Mouse (Mus musculus) G1E-ER4 (cell line): Measurements from ENCODE around the gene Snrnp25. TPM values are rescaled to one million over a fixed set of nuclear protein-coding genes. Genes with fewer than 3 reads are reported as not detected.

Experiments
- GATA1 ChIP-seq: IDR thresholded peaks from one replicate; pipeline ENCODE4 v1.8.0; 2012; ENCODE audit warnings: low read length, inconsistent platforms
- polyA plus RNA-seq: library from polyadenylated mRNA; stranded (reverse); fragments of >175 nt; gene quantifications from 2 replicates; pipeline ENCODE4 v1.2.3, GENCODE M21; 2012

Snrnp25 gene
- polyA plus RNA-seq, 1 experiment: 88.1 TPM

DNA sequence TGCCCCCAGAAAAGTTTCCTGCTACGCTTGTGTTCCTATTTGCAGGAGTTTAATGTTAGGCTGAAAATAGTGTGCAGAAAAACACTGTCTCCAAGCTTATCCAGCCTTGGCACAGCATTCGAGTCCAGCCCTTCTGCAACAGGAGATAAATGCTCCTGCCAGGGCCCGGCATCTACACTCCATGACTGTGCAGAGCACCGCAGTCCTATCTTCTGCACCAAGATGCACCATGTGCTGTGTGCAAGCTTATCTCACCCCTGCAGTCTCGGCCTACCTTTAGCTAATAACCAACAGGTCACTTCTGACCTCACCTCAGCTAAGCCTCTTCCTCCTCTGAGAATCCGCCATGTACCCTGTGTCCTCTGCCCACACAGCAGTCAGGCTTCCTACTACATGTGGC lies 40.4 kb downstream of the Snrnp25 start:
- TF ChIP-seq GATA1: peak; percentile 96

DNA sequence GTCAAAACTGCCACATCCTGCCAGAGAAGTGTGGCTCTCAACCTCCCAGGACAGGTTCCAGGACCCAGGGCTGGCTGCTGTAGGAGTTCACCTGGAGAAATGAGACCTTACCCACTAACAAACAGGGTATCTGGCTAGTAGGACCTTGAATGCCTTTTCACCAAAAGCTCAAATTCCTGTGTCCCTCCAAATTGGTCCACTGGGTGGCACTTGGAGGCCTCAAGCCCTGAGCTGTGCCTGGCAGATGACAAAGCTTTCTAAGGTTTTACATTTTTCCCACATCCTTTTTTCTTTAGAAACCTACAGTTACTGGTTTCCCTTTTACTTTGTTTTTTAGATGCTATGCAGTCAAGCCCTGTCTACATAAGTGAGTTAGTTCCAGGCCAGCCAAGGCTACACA lies 41.9 kb downstream of the Snrnp25 start:
- TF ChIP-seq GATA1: no peak

DNA sequence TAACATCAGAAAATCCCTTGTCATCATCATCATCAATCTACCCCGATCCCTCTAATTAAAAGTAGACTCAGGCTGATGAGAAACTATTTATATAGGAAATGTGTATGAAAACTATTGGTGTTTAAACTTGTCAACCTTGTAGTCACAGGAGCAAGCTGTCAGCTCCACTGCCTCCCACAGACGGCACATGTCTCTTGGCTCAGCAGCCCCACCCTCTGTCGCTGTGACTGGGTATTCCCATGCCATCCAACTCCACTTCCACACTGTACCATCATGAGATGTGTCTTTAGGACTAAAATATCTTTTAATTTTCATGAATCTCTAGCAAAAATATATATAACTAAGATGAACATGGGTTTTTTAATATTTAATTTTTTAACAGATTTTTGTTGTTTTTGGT lies 43.1 kb downstream of the Snrnp25 start:
- no peak for TF ChIP-seq GATA1

DNA sequence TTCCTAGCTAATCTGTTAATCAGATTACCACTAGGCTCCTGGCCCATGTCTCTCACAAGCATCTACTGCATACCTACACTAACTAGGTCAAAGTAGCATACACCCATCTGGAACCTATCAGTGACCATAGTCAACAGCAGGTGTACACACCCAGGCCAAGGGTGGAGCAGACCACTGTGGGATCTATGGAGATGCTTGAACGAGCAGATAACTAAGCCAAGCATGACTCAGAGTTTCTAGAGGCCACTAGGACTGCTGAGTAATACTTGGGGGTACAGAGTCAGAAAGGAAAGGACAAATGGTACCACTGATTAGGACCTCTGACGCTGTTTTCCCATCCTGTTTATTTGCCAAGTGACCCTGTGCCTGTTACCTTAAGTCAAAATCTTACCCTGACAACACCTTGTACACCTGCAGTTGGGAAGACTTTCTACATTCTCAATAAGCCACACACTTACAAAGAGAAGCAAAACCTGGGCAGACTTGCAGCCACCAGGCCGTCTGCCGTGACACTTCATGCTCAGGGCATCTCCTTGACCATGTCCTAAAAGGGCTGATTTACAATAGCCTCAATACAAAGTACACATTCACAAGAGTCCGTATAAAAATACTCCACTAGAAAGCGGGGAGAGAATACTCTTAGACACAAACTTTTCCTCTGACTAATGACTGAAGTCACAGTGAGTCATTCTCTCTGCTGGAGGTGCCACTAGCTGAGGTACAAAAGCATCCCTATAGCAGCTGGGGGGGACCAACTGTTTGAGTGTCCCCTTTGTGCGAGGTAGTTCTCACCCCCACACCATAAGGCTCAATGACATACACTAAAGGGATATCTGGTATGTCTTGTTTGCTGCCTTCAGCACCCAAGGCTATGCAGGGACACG lies 45.9 kb downstream of the Snrnp25 start:
- peak; percentile 95 for TF ChIP-seq GATA1

DNA sequence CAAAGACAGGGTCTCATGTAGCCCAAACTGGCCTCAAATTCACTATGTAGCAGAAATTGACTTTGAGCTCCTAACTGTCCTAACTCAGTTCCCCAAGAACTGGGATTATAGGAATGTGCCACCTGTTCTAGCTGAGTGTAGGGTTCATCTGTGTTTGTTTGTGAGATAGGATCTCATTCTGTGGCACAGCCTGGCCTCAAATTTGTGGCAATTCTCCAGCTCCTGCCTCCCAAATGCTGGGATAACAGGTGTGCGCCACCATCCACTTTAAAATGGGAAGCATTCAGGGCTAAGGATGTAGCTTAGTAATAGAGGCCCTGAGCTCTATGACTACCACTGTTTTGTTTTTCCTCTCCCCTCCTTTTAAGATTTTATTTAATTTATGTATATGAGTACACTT lies 47.9 kb downstream of the Snrnp25 start:
- TF ChIP-seq GATA1: no peak

DNA sequence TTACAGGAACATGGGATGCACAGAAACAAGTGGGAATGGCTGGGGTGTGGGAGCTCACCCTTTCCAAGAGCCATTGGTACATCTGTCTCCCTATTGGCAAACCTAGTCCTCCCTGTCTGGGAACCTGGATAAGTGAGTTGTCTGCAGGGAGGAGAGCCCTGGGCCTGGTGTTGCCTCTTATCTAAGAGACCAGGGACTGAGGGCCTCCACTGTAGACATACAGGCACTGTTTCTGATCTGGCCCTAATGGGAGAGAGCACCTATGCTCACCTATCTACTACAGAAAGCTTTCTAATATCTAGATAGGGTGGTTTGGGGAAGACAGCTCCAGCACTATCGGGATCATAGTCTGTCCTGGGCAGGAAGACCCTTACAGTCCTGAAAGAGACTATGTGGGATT lies 50.9 kb downstream of the Snrnp25 start:
- no peak for TF ChIP-seq GATA1

DNA sequence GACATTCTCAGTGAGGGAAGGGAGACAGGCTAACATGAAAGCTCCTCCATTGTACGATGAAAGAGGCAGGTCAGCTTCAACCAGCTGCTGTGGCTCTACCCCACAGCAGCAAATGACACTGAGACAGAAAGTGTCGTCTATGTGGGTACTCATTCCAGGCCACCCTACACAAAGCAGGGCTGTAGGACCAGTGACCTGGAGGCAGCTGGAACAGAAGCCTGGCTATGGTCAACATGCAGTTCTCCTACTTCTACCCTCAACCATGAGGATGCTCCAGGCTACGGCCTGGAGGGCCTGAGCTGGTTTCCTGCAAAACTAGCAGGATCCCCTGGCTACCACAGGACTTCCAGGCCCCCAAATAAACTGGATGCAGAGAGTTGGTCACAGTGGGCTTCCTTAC lies 51.4 kb downstream of the Snrnp25 start:
- no peak for TF ChIP-seq GATA1

Other genes with a start within 250 kb of the Snrnp25 start
- gene 4930524B15Rik, start 239.8 kb upstream of the Snrnp25 start, polyA plus RNA-seq: not detected in 2 replicates
- gene Nsg2, start 205.0 kb upstream of the Snrnp25 start, polyA plus RNA-seq: not detected in 2 replicates
- 8.8 and 10.0 TPM in 2 replicates for gene Il9r, start 5.1 kb upstream of the Snrnp25 start, polyA plus RNA-seq
- gene Rhbdf1, start 16.9 kb downstream of the Snrnp25 start, polyA plus RNA-seq: 2.0 and 2.9 TPM in 2 replicates
- 17.3 and 21.5 TPM in 2 replicates for gene Mpg, start 21.1 kb downstream of the Snrnp25 start, polyA plus RNA-seq
- gene Nprl3, start 62.3 kb downstream of the Snrnp25 start, polyA plus RNA-seq: 73.0 and 113 TPM in 2 replicates
- not detected in 2 replicates for gene Hba-x, start 71.0 kb downstream of the Snrnp25 start, polyA plus RNA-seq
- gene Hba-a1, start 78.1 kb downstream of the Snrnp25 start, polyA plus RNA-seq: 6,644 and 8,827 TPM in 2 replicates
- 0.12 and 0.42 TPM in 2 replicates for gene Hbq1b, start 81.5 kb downstream of the Snrnp25 start, polyA plus RNA-seq
- gene Hba-a2, start 91.1 kb downstream of the Snrnp25 start, polyA plus RNA-seq: 2,838 and 3,812 TPM in 2 replicates
- not detected in 2 replicates for gene Hbq1a, start 94.7 kb downstream of the Snrnp25 start, polyA plus RNA-seq
- gene Sh3pxd2b, start 142.4 kb downstream of the Snrnp25 start, polyA plus RNA-seq: not detected in 2 replicates
- gene Ubtd2, start 250.0 kb downstream of the Snrnp25 start, polyA plus RNA-seq: not detected in 2 replicates